Mouse (Mus musculus) G1E (cell line): ENCODE measurements around the gene Dcaf8.

Source experiments
- CTCF ChIP-seq: IDR thresholded peaks from 2 replicates; pipeline ENCODE4 v1.5.1; 2012; ENCODE audit warnings: low read depth, low read length, inconsistent platforms, mixed read lengths
- TAL1 ChIP-seq: conservative IDR thresholded peaks from 2 replicates; pipeline ENCODE4 v1.6.1; 2012; ENCODE audit warnings: low read depth, low read length, inconsistent platforms, mixed read lengths

DNA sequence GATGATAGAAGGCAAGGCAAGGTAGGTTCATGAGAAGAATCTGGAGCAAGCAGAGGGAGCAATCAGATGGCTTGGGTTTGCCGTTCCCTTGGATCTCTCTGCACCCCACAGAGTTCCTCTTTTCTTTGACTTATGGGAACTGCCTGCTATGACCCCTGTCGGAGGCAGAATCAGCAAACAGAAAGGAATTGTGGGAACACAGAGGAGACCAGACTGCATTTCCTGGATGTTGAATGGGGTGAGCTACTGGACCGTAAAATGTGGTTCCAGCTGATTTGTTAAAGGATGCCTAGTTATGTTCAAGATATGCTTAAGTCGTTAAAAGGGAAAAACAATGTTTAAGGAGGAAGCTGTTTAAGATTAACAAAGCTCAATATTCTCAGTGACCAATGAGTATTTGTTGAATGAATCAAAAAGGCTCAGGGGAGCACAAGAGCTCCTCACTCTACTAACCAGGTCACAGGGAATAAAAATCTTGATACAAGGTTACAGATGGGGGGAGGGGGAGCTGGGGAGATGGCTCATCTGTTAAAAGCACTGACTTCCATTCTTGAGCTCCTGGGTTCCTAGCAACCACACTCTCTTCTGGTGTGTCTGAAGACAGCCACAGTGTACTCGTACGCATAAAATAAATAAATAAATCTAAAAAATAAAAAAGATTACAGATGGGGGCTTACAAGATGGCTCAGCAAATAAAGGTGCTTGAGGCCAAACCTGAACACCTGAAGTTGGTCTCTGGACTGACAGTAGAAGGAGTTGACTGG, 93.2 kb downstream of the Dcaf8 start:
- TF ChIP-seq TAL1 (no peak), CTCF (no peak)
